Mouse (Mus musculus): ENCODE results near the gene Jsrp1.

GRCm38 (mm10) chr10:80835617-80836016, 22.3 kb upstream of the Jsrp1 start:
- TF ChIP-seq POU5F1 (IDR thresholded peaks at IDR 0.05; ENCODE audit: borderline replicate concordance, low read length) = no peak
- TF ChIP-seq CTCF (conservative IDR thresholded peaks at IDR 0.05; ENCODE audit: low read length) = no peak
- TF ChIP-seq NANOG (IDR thresholded peaks at IDR 0.05; ENCODE audit: borderline replicate concordance, low read length) = no peak

Data from E14TG2a.4 (cell line).